Mouse (Mus musculus): ENCODE results near the gene Rab44. TPM values are rescaled to one million over a fixed set of nuclear protein-coding genes. Genes with fewer than 3 reads are reported as not detected.

The Rab44 gene
- polyA plus RNA-seq, 1 experiment: 0.34 TPM

DNA sequence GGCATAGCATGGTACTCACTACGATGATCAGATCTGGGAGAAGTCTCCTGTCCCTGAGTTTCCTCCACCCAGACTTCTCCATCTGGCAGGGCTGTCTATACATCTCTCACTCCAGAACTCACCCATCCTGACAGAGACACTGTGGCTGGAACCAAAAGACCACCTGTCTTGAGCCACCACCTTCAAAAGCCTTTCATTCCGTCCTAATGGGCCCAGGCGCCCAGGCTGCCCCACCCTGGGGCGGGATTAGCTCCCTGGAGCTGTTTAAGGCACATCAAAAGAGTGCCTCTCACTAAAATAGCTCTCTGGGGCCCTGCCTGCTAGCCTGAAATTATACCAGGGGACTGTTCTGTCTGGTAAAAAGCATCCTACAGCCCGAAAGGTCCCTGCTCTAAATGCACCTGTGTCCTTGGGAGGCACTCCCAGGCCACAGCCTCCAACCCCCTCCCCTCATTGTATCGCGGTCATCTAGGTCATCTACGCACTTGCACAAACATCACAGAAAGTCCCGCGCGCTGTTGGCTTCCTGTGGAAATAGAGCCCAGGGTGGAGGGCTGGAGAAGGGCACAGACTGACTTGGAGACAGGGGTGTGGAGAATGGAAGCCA lies 41.1 kb upstream of the Rab44 start:
- Histone ChIP-seq H3K36me3 (ENCODE audit: control insufficient read depth, insufficient read depth, low read length) (no peaks in the 10 kb centered on the region), H3K27ac (ENCODE audit: insufficient read depth, low read depth, low read length) (no peak overlapping the region), H3K27me3 (replicated peaks; ENCODE audit: control insufficient read depth, insufficient read depth, low read length) (no peaks in the 10 kb centered on the region), H3K4me3 (ENCODE audit: insufficient read depth, low read depth, low read length) (no peak overlapping the region), H3K4me1 (ENCODE audit: control insufficient read depth, insufficient read depth, low read length) (0 out of 2 replicates have a peak, but pooled peaks cover 3% of the 10 kb centered on the region)
- DNase-seq: no peak
- TF ChIP-seq POLR2A (IDR thresholded peaks at IDR 0.05; ENCODE audit: low read depth, low read length) (no peak), CTCF (conservative IDR thresholded peaks at IDR 0.05; ENCODE audit: insufficient read depth, insufficient read length, low read depth, low read length) (no peak)
- 55% methylated on average over 11 of the region's 11 CpGs for WGBS

GRCm38 (mm10) chr17:29073313-29073712 lies 40.6 kb upstream of the Rab44 start:
- WGBS: 37% methylated on average over 5 of the region's 5 CpGs

GRCm38 (mm10) chr17:29074085-29074484 lies 39.9 kb upstream of the Rab44 start:
- H3K27me3 ChIP-seq (replicated peaks; ENCODE audit: control insufficient read depth, insufficient read depth, low read length): no peaks in the 10 kb centered on the region
- TF ChIP-seq CTCF (conservative IDR thresholded peaks at IDR 0.05; ENCODE audit: insufficient read depth, insufficient read length, low read depth, low read length): no peak
- peaks cover 7% of the 10 kb centered on the region; the same call in 1 of the 2 replicates for H3K4me1 ChIP-seq (ENCODE audit: control insufficient read depth, insufficient read depth, low read length)
- no peak overlapping the region for H3K27ac ChIP-seq (ENCODE audit: insufficient read depth, low read depth, low read length)
- no peak for DNase-seq
- H3K4me3 ChIP-seq (ENCODE audit: insufficient read depth, low read depth, low read length): no peak overlapping the region
- 91% methylated on average over 13 of the region's 13 CpGs for WGBS
- H3K36me3 ChIP-seq (ENCODE audit: control insufficient read depth, insufficient read depth, low read length): no peaks in the 10 kb centered on the region

More at GRCm38 (mm10) chr17:29073313-29073712, 40.6 kb upstream of the Rab44 start:
- Histone ChIP-seq H3K36me3 (ENCODE audit: control insufficient read depth, insufficient read depth, low read length) (no peaks in the 10 kb centered on the region), H3K27ac (ENCODE audit: insufficient read depth, low read depth, low read length) (no peak overlapping the region), H3K27me3 (replicated peaks; ENCODE audit: control insufficient read depth, insufficient read depth, low read length) (no peaks in the 10 kb centered on the region), H3K4me3 (ENCODE audit: insufficient read depth, low read depth, low read length) (no peak overlapping the region), H3K4me1 (ENCODE audit: control insufficient read depth, insufficient read depth, low read length) (0 out of 2 replicates have a peak, but pooled peaks cover 3% of the 10 kb centered on the region)
- no peak for TF ChIP-seq POLR2A (IDR thresholded peaks at IDR 0.05; ENCODE audit: low read depth, low read length)
- TF ChIP-seq CTCF (conservative IDR thresholded peaks at IDR 0.05; ENCODE audit: insufficient read depth, insufficient read length, low read depth, low read length): no peak
- no peak for DNase-seq

GRCm38 (mm10) chr17:29076235-29076634 lies 37.7 kb upstream of the Rab44 start:
- no peak overlapping the region for H3K4me3 ChIP-seq (ENCODE audit: insufficient read depth, low read depth, low read length)
- peaks cover 4% of the 10 kb centered on the region; the same call in 1 of the 2 replicates for H3K4me1 ChIP-seq (ENCODE audit: control insufficient read depth, insufficient read depth, low read length)
- TF ChIP-seq POLR2A (IDR thresholded peaks at IDR 0.05; ENCODE audit: low read depth, low read length) (no peak), CTCF (conservative IDR thresholded peaks at IDR 0.05; ENCODE audit: insufficient read depth, insufficient read length, low read depth, low read length) (no peak)
- H3K36me3 ChIP-seq (ENCODE audit: control insufficient read depth, insufficient read depth, low read length): no peaks in the 10 kb centered on the region
- WGBS: 88% methylated on average over 8 of the region's 8 CpGs
- H3K27me3 ChIP-seq (replicated peaks; ENCODE audit: control insufficient read depth, insufficient read depth, low read length): no peaks in the 10 kb centered on the region
- no peak overlapping the region for H3K27ac ChIP-seq (ENCODE audit: insufficient read depth, low read depth, low read length)
- DNase-seq: no peak

DNA sequence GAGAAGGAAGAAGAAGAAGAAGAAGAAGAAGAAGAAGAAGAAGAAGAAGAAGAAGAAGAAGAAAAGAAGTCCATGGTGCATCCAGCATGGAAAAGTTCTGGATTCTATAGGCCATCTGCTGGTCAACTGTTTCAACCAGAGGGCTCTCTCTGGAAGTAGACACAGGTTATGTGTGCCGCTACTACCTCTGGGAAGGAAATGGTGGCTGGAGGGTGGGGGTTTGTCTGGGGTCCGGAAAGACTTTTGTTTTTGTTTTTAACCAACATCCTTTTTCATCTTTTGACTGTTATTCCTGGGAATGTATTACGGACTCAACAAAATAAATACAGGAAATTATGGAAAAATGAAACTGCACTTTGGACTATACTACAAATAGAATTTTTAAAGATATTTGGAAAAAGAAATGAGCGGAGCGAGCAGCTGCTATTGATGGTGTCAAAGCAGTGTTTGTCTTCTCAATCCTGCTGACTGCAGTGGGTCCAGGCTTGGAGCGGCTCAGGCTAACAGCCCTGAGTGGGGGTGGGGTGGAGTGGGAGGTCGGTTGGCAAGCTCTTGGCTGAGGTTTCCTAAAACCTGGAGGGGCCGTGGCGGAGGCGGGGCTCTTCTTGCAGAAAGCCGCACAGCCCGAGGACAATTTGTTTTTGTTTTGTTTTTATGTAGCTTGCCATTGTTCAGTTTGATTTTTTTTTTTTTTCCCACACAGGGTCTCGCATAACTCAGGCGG lies 36.0 kb upstream of the Rab44 start:
- Histone ChIP-seq H3K4me1 (ENCODE audit: control insufficient read depth, insufficient read depth, low read length) (peaks cover 4% of the 10 kb centered on the region; the same call in 1 of the 2 replicates), H3K27ac (ENCODE audit: insufficient read depth, low read depth, low read length) (no peak overlapping the region), H3K27me3 (replicated peaks; ENCODE audit: control insufficient read depth, insufficient read depth, low read length) (no peaks in the 10 kb centered on the region), H3K4me3 (ENCODE audit: insufficient read depth, low read depth, low read length) (peak overlapping the region; percentile 41; the same call in 1 of the 2 replicates), H3K36me3 (ENCODE audit: control insufficient read depth, insufficient read depth, low read length) (no peaks in the 10 kb centered on the region)
- TF ChIP-seq POLR2A (IDR thresholded peaks at IDR 0.05; ENCODE audit: low read depth, low read length): no peak
- no peak for TF ChIP-seq CTCF (conservative IDR thresholded peaks at IDR 0.05; ENCODE audit: insufficient read depth, insufficient read length, low read depth, low read length)
- DNase-seq: peak; percentile 43
- 31% methylated on average over 14 of the region's 14 CpGs for whole genome bisulfite sequencing

DNA sequence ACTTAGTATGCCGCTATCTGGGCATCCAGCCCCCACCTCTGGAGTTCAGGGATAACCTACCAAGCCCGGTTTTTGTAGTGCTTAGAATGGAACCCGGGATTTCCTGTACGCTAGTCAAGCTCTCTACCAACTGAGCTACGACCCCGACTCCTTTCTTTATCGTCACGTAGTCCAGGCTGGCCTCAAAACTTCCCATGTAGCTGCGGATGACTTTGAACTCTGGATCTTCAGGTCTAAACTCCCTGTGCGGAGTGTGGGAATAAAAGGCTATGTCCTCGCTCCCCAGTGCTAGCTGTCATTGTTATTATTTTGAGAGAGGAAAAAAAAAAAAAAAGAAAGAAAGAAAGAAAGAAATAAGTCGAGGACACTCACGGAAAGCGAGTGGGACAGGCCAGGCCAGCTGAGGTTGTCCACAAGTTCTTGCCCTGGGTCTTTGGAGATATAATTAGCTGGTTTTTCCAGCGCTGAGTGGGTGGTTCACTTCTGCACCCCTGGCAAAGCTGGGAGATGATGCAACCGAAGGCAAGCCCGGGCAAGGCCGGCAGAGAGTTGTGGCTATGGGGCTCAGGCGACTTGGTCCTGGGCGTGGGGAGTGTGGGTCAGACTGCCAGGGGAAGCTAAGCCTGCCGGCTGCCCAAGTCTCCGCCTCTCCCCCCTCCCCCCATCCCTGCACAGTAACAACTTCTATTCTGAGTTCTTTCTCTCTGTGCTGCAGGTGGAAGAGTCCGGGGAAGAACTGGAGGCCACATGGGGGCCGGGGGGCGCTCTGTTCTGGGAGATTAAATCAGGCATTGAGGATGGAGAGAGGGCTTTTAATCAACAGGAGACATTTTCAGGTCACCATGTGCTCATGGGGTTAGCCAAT lies 35.2 kb upstream of the Rab44 start:
- Histone ChIP-seq H3K4me3 (ENCODE audit: insufficient read depth, low read depth, low read length) (peak overlapping the region; percentile 41; the same call in 1 of the 2 replicates), H3K36me3 (ENCODE audit: control insufficient read depth, insufficient read depth, low read length) (no peaks in the 10 kb centered on the region), H3K27ac (ENCODE audit: insufficient read depth, low read depth, low read length) (no peak overlapping the region), H3K4me1 (ENCODE audit: control insufficient read depth, insufficient read depth, low read length) (peaks cover 4% of the 10 kb centered on the region; the same call in 1 of the 2 replicates), H3K27me3 (replicated peaks; ENCODE audit: control insufficient read depth, insufficient read depth, low read length) (no peaks in the 10 kb centered on the region)
- 32% methylated on average over 25 of the region's 25 CpGs for WGBS
- TF ChIP-seq CTCF (conservative IDR thresholded peaks at IDR 0.05; ENCODE audit: insufficient read depth, insufficient read length, low read depth, low read length): no peak
- no peak for TF ChIP-seq POLR2A (IDR thresholded peaks at IDR 0.05; ENCODE audit: low read depth, low read length)
- DNase-seq: peak; percentile 33
